Mouse (Mus musculus) fat pad, adult 2 months (tissue): Measurements from ENCODE around the gene Eif4e2.
A peak's percentile ranks its signal among the peaks of the same experiment; 100 is the strongest.

Experiments
- DNase-seq: peaks from one replicate; pipeline ENCODE4 v3.0.0-alpha.2; 2011; ENCODE audit warnings: low read depth, low spot score; ENCODE audit errors: extremely low read depth

Gene Eif4e2

GRCm38 (mm10) chr1:87213735-87214704, at the start of gene Eif4e2:
TSS of gene Eif4e2 (plus strand) at chr1:87213914.
- DNase-seq = peak; percentile 21

DNA sequence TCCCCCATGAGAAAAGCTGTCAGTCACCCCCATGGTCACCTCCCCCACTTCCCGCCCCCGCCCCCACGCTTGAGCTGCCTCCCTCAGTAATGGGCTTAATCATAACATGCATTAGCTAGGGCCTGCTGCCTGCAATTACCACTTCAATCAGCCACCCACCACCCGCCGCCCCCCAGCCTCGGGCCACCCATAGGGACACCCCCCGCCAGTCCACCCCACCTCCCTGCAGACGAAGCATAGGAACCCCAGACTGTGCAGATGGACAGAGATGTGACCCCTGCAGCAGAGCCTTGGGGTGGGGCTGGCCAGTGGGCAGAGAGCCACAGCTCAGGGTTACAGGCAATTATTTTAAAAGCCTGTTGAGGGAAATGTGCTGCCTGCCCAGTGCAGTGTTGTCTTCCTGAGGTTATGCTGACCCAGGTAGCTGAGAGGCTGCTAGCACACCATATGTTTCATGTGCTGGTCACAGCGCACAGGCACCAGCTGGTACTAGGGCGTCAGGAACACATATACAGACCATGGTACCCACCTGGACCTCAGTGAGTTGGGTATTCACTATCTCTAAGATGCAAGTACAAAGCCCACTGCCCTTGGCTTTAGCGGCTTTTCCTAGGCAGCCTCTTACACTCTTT, 49.4 kb upstream of the Eif4e2 start:
- DNase-seq = no peak

DNA sequence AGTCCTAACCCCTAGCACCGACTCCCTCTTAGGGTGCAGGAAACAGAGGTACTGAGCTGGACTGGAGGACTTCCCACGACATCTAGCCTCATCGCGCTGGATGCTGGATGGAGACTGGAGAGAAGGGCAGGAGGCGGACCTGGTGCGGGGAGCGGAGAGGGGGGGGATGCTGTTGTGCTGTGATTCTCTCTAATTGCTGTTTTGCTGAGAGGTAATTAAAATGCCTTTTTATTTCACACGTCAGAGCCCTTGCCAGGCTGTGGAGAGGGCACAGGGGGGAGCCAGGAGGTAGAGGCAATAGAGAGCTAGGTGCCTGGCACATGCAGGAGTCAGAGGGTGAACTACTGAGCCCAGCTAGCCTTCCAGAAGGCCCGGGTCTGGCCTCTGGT, 48.9 kb upstream of the Eif4e2 start:
- no peak for DNase-seq

DNA sequence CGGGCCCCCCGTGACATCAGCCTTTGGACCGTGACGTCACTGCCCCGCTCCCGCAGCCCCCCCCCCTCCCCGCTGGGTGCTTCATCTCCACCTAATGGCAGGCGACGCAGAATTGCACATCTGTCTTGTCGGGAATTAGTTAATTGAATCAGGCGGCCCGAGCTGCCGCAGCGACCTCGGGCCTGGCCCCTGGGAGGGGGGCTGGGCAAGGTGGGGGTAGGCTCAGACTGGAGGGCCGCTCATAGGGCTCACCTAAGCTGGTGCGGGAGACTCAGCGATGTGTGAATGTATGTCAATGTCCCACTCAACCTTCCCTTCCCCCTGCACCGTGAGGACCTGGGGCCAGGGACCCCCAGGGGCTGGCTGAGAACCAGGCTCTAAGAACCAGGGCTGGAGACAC, 43.3 kb upstream of the Eif4e2 start:
- no peak for DNase-seq

- no peak for DNase-seq
Observed at GRCm38 (mm10) chr1:87171312-87171711, 42.4 kb upstream of the Eif4e2 start.

GRCm38 (mm10) chr1:87172316-87172715, 41.4 kb upstream of the Eif4e2 start:
- no peak for DNase-seq

DNA sequence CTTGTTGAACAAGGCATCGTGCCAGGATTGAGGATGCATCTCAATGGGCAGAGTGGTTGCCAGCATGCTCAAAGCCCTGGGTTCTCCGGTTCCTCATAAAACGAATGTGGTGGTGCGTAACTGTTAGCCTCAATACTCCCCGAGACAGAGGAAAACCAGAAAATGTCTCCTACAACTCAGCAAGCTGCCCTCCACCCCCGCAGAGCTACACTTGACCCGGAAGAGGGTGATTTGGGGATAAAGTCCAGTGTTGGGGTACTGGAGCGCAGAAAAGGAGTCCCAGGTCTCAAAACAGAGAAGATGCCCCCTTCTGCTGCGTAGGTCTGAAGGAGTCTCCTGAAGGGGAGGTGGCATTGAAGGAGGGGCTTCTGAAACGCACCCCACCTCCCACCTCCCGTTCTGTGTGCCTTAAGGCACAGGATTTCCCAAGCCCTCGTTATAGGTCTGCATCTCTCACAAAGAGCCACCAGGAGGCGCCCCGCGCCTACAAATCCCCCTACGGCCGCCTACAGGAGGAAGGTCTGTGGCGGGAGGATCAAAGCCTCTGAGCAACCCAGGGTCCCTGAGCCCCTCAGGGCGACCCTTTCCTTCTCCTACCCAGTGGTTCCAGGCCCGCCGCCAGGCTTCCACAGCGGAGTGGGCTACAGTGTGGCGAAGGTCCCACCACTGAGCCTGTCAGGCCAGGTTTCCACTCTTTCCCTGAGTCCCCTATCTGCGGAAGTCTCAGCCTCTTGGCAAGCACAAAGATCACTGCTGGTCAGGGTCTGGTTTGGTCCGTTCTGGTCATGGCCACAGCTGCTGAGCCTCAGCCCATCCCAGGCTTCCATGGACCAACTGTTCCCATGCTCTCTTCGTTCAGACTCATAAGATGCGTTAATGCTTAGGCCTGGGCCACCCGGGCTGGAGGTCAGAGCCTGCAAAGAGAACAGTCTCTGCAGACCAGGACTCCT, 39.4 kb upstream of the Eif4e2 start:
- DNase-seq = no peak

DNA sequence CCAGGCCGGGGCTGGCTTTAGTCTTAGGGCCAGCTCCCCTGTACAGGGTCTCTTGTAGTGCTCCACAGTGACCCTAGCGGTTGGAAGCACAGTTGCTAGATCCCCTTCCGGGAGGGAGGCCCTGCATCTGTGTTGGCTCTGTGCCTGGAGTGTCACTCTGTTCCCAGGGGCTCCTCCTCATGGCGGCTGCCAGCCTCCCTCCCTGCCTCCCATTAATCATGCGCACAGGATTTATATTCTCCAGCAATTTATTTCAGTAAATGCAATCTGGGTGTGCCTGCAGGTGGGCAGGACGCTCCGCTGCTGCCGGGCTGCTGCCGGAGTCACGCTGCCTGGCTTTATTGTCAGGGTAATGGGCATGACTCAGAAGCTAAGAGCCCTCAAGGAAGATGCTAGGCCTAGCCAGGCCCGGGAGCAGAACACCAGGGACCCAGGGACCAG, 37.8 kb upstream of the Eif4e2 start:
- DNase-seq = no peak

- DNase-seq = no peak
Observed at GRCm38 (mm10) chr1:87180896-87181295, 32.8 kb upstream of the Eif4e2 start.

DNA sequence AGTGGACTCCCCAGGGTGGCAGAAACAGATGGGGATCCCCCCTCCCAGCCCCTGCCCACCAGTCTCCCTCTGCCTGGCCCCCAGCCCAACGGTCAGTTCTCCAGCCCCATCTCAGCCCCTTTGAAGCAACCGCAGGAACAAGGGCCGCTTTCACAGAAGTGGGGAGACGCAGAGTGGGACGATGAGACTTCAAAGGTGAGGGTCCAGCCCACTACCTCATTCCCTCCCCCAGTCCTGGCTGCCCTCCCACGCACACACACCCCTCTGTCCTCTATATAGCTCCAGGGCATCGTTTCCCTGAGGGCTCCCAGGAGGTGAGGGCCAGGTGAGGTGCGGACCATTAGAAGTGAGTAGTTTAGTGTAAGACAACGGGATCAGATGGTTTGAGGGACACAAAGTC, 30.7 kb upstream of the Eif4e2 start, which contains the start of gene Prss56:
Gene Prss56, plus strand, starts transcription at position 301 of the 400 bp plus-strand sequence.
- DNase-seq = no peak

DNA sequence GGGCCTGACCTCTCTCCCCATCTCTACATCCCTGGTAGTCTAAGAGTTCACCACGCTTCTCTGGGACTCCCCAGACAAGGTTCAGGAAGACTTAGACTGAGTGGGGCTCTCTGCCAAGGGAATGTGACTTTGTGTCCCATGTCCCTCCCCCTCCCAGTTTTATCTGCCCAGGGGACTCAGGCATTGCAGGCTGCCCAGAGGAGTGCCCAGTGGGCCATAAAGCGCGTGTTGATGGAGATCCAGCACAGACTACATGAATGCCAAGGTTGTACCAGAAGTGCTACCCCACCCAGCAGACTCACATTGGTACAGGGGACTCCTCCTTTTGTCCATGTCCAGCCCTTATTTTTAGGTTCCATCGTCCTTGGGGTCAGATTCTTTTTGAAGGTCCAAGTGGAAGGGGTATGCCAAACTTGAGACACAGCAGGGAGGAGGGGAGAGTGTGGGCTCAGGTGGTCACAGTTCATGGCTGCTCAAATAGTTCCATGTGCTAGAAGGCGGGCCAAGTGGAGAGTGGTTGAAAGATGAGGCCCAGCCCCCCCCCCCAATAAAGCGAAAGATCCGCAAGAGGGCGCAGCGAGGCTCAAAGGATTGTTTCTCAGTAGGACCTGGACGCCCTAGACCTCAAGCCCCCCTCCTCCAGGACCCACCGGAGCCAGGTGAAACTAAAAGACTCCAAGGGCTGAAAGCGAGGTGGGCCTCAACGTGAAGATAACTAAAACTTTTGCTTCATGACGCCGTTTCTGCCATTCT, 29.5 kb upstream of the Eif4e2 start:
- DNase-seq = no peak

GRCm38 (mm10) chr1:87184751-87185139, 29.0 kb upstream of the Eif4e2 start:
- no peak for DNase-seq

DNA sequence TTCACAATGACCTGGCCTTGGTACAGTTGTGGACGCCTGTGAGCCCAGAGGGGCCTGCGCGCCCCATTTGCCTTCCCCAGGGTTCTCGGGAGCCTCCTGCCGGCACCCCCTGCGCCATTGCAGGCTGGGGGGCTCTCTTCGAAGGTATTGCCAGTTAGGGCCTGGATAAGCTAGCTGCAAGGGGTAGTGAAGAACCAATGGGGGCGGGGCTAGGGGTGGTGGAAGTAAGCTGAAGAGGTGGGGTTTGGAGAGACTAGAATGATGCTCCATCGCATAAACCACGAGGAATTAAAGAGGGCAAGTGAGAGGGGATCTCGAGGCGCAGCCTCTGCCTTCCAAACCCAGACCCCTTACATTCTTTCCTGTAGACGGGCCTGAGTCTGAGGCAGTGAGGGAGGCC, 28.2 kb upstream of the Eif4e2 start:
- no peak for DNase-seq

DNA sequence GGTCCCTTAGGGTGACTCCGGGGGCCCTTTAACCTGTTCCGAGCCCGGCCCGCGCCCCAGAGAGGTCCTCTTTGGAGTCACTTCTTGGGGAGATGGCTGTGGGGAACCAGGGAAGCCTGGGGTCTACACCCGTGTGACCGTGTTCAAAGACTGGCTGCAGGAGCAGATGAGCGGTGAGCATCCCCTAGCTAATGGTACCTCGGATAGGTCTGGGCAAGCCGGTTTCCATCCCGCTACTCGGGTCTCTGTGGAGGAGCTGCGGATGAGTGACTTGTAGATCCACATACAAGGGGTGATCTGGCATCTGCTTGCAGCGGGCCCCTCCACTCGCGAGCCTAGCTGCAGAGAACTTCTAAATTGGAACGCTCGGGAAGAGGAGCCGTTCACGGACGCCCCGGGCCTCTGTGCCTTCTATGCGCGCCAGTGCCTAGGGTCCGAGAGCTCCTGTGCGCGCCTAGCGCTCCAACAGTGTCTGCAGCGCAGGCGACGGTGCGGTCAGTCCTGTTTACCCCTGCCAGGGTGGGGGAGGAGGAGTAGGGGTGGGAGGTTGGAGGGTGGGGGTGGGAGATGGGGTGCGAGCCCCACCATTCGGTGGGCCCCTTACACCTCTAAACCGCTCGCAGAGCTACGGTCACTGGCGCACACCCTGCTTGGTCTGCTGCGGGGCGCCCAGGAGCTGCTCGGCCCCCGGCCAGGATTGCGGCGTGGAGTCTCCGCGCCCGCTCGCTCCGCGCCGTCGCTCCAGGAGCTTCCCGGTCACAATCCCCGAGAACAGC, 27.3 kb upstream of the Eif4e2 start:
- DNase-seq = no peak

DNA sequence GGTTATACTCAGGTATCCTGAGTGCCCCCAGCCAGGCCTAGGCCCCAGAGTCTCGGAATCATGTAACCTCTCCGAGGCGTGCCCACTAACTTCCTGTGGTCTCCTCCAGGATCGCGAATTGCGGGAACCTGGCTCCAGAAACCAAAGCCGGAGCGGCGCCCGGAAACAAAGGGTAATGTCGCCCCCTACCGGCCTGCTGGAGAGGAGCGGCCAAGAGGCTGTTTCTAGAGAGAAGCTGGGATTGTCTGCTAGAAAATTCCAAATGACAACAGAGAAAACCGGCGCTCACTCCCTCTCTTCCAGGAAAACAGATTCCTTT, 26.7 kb upstream of the Eif4e2 start:
- no peak for DNase-seq

GRCm38 (mm10) chr1:87190429-87190828, 23.3 kb upstream of the Eif4e2 start, which contains the start of gene Chrnd:
TSS of gene Chrnd (plus strand) at chr1:87190607.
- no peak for DNase-seq

DNA sequence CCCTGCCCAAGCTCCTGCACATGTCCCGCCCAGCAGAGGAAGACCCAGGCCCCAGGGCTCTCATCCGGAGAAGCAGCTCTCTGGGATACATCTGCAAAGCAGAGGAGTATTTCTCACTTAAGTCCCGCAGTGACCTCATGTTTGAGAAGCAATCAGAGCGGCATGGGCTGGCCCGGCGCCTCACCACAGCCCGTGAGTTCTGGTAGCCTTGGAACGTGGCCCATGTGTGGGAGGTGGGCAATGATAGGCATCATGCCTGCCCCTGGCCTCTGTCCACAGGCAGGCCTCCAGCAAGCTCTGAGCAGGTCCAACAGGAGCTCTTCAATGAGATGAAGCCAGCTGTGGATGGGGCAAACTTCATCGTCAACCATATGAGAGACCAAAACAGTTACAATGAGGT, 16.4 kb upstream of the Eif4e2 start:
- DNase-seq = no peak

DNA sequence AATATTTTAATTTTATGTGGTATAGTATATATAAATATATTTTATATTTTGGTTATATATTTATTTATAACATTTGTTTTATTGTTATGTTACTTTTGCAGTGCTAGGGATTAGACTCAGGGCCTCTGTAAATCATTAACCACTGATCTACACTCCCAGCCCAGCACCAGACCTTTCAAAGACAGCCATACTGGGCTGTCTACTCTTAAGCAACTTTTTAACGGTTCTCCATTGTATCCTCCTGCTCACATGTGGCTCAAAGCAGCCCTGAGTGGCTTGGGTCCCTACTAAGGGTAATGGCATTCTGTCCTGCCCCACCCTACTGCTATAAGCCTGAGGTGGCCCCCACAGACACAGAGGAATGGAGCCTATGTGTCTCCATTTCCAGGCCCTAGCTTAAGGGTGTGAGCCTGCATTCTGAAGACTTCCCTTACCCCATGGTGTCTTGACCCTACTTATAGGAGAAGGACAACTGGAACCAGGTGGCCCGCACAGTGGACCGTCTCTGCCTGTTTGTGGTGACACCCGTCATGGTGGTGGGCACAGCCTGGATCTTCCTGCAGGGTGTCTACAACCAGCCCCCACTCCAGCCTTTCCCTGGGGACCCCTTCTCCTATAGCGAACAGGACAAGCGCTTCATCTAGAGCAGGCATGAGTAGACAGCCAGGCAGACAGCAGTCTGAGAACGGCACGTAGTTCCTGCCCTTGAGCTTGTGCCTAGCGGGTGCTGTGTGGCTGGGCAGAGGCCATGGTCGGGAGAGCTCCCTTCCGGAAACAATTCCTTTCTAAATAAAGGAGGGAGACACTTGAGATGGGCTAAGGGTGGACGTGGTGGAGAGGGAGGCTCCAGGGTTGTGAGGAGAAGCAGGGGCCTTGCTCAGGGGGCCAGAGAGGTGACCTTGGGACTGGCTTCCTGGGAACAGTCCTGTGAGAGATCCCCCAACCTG, 15.3 kb upstream of the Eif4e2 start:
- no peak for DNase-seq

DNA sequence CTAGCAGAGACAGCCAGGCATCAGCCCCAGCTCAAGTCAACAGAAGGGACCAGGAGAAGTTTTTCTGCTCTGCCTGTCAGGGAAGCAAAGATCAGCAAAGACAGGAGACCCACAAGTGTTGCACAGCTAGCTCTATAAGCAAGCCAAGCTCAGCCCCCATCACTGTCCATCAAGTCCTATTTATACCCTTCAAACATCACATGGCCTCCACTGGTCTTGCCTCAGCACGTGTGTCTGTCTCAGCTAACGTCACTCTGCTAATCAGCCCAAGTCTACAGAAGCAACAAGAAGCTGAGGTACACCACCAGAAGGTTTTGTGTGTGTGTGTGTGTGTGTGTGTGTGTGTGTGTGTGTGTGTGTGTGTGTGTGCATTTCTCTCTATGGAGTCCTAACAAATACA, 12.9 kb upstream of the Eif4e2 start:
- no peak for DNase-seq
